Mouse (Mus musculus): ENCODE measurements around the gene Nab2.

Nab2 gene

GRCm38 (mm10) chr10:127668093-127669050 is at the start of gene Nab2:
Gene Nab2, minus strand, starts transcription at chr10:127668568.
- in situ Hi-C loops (cut with MboI, MseI), result loop anchor here (25.0 kb wide), 1 partner anchor 506 kb away; the partner anchor contains the start of gene B4galnt1

DNA sequence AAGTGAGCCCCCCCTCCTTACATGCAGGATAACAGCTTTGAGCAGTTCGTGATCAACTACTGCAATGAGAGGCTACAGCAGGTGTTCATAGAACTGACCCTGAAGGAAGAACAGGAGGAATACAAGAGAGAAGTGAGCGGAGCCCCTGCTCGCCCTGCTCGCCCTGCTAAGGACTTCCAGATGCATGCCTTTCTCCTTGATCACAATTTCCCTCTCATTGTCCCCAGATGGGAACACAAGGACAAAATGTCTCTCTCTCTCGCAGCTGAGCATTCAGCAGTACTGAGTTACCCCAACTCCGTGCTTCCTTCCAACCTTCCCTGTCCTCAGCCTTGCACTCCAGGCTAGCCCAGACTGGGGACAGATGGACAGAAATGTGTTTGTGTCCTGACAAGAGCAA is 44.4 kb upstream of the Nab2 start:
- in situ Hi-C loops (cut with MboI, MseI), result no loop called here

DNA sequence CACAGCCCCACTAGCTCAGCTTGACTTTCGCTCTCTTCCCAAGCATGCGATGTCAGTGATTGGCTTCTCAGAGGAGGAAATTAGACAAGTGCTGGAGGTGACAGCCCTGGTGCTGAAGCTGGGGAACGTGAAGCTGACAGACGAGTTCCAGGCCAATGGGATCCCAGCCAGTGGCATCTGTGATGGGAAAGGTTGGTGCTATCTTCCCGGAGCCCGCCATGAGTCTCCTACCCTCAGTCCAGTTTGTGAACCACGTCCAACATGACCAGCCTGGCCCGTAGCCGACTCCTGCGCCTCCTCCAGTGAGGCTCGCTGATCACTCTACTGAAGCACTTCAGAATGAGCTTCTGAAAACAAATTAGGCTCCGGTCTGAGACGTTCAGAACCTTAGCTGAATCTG is 42.0 kb upstream of the Nab2 start:
- in situ Hi-C loops (cut with MboI, MseI), result no loop called here

DNA sequence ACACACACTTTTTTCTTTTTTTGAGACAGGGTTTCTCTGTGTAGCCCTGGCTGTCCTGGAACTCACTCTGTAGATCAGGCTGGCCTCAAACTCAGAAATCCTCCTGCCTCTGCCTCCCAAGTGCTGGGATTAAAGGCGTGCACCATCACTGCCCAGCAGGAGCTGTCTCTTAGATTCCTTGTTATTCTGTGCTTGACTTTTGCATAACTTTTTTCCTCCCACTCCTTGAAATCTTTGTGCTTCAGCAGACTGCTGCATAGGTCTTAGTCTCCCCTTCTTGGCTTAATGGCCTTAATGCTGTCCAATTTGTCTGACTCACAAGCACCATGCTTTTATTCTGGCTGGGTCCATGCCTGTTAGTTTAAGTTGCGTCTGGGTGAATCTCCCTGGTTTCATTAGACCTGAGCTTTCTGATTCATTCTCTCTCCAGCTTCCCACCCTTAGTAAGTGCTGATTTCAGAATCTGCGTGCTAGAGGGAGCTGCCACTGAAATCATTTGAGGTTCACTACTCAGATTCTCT is 40.5 kb upstream of the Nab2 start:
- in situ Hi-C loops (cut with MboI, MseI), result no loop called here

- in situ Hi-C loops (cut with MboI, MseI), result no loop called here
Observed at GRCm38 (mm10) chr10:127707721-127708120, 39.4 kb upstream of the Nab2 start.

DNA sequence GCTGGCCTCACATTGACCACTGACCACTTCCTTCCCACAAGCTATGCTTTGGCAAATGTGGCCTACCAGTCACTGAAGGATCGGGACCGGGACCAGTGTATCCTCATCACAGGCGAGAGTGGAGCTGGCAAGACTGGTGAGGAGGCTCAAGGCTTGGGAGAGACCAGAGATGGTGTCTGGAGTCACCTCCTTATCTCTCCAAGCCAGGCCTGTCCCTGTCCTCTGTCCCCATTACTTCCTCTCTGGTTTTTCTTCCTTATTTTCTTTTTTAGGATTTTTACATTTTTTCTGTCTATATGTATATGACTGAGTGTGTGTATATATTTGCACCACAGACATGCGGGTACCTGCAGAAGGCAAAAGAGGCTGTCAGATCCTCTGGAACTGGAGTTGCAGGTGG is 37.4 kb upstream of the Nab2 start:
- in situ Hi-C loops (cut with MboI, MseI), result no loop called here

DNA sequence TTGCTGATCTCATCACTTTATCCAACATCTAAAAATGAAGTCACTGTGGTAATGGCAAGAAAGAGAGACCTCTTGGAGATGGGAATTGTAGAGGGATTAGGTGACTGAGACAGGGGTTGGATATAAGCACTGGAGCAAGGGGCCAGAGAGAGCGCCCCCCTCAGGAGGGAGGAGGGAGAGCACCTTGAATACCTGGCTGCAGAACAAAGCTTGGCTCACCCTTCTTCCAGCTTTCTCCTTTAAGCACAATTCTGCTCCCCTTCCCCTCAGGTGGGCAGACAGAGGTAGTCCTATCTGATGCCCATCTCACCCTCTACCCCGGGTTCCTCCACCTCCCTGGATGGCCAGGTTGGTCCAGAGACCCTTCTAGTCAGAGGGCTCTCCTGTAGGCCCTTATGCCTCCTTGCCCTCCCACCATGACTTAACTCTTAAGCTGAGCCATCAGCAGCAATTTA is 36.4 kb upstream of the Nab2 start, which contains the start of gene Myo1a:
Gene Myo1a, plus strand, starts transcription at position 405 of the 455 bp plus-strand sequence.
- in situ Hi-C loops (cut with MboI, MseI), result no loop called here

- in situ Hi-C loops (cut with MboI, MseI), result no loop called here
Observed at GRCm38 (mm10) chr10:127704293-127704692, 35.9 kb upstream of the Nab2 start.

GRCm38 (mm10) chr10:127703299-127703698 is 34.9 kb upstream of the Nab2 start:
- in situ Hi-C loops (cut with MboI, MseI), result no loop called here

- in situ Hi-C loops (cut with MboI, MseI), result no loop called here
Observed at GRCm38 (mm10) chr10:127698966-127699365, 30.6 kb upstream of the Nab2 start.

DNA sequence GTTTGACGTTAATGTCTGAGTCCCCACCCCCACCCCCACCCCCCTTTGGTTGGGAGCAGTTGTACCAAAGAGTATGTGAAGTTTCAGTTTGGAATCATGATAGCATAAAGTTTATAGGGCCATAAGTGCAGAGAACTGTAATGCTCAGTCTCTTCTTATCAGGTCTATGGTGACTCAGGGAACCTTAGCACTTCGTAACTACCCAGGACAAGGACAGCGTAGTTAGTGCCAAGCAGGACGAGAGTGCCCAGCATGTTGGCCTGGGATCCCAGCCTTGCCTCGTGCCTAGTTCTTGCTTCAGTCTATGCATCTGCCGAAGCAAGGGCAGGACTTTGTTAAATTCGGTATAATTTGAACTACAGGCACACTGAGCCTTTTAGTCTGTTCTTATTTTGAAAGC is 27.4 kb upstream of the Nab2 start:
- in situ Hi-C loops (cut with MboI, MseI), result no loop called here

DNA sequence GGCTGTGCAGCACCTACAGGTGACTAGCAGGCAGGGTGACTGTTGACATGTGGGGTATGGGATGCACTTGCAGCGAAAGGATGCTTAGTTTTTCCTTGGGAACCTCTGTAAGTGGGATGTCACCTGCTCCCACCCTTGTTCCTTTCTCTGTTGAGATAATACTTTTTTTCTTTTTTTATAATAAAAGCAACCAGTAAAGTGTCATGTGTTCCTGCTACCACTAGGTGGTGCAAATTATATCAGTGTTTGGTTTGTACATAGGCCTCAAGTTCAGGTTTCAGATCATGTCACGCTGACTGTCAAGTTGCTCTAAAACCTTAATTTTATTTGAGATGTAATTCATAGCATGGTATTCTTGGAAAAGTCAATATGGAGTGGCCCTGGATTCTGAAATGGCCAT is 26.3 kb upstream of the Nab2 start:
- in situ Hi-C loops (cut with MboI, MseI), result no loop called here

GRCm38 (mm10) chr10:127691053-127691452 is 22.7 kb upstream of the Nab2 start:
- in situ Hi-C loops (cut with MboI, MseI), result no loop called here

GRCm38 (mm10) chr10:127682886-127683285 is 14.5 kb upstream of the Nab2 start:
- in situ Hi-C loops (cut with MboI, MseI), result no loop called here

GRCm38 (mm10) chr10:127679881-127680280 is 11.5 kb upstream of the Nab2 start:
- in situ Hi-C loops (cut with MboI, MseI), result loop anchor here (5.0 to 10.0 kb wide), 2 partner anchors 38 to 815 kb away; partner anchors contain the start of genes Myl6, Myl6b and Stat6

DNA sequence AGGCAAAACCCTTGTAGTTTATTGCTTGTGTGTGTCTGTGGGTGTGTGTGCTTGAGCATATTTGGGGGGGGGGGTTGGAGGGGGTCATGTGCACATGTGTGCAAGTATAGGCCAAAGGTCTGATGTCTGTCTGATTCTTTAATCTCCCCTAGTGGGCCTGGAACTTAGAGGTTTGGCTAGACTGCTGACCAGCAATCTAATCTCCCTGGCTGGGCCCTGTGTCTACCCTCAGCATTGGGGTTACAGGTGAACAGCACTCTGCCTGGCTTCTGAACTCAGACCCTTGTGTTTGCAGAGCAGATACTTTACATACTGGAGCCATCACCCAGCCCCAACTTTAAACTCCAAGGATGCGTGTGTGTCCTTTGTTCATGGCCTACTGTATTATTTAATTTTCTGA is 10.8 kb upstream of the Nab2 start:
- in situ Hi-C loops (cut with MboI, MseI), result loop anchor here (5.0 to 10.0 kb wide), 2 partner anchors 37 to 816 kb away; partner anchors contain the start of genes Myl6, Myl6b and Stat6

DNA sequence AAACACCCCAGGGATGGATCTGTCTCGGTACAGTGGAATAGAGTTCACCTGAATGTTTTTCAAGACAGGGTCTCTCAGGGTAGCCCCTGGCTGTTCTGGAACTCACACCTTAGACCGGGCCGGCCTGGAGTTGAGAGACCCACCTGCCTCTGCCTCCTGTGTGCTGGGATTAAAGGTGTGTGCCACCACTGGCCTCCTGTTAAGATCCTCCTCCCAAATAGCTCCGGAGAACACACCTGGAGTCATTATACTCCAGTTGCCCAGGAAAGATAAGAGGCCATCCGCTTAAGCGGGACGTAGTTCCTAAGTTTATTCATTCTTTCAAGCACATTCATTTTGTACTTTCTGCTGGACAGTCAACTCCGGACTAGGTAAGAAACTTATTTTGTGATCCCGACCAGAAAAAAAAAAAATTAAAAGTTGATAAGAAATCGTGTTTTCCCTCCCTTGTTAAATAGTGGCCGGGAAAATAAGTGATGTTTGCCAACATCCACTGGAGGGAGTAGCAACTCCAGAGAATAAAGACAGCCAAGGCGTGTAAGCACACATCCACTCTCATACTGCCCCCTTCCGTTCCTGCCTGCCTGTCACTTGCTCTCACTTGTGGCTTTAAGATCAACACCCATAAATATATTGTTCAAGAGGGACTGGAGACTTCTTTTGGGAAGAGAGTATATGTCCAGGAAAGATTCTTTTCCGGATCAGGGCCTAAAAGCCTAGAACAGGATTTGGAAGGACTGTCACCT is 9.4 kb upstream of the Nab2 start:
- in situ Hi-C loops (cut with MboI, MseI), result loop anchor here (5.0 to 10.0 kb wide), 2 partner anchors 35 to 817 kb away; partner anchors contain the start of genes Myl6, Myl6b and Stat6

- in situ Hi-C loops (cut with MboI, MseI), result loop anchor here (5.0 to 10.0 kb wide), 2 partner anchors 35 to 818 kb away; partner anchors contain the start of genes Myl6, Myl6b and Stat6
Observed at GRCm38 (mm10) chr10:127676691-127677548, 8.6 kb upstream of the Nab2 start.

DNA sequence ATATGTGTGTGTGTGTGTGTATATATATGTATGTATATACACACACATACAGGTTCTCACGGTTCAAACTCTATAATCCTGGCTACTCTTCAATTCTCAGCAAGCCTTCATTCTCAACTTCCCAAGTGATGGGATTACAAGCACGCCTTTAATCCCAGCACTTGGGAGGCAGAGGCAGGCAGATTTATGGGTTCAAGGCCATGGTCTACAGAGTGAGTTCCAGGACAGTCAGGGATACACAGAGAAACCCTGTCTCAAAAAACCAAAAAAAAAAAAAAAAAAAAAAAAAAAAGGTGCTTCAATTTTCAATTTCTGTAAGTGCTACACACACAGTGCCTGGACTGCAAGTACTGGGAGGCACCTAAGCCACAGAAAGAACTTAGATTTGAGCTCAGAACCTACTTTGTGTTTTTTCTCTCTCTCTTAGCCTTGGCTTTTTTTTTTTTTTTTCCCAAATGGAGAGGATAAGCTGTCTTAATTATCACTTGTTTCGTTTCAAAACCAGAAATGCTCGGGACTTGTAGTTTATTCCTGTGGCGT is 7.6 kb upstream of the Nab2 start:
- in situ Hi-C loops (cut with MboI, MseI), result loop anchor here (5.0 to 10.0 kb wide), 2 partner anchors 34 to 819 kb away; partner anchors contain the start of genes Myl6, Myl6b and Stat6
